ENCODE assay signal across 19 mouse cellular contexts in the genomic region with DNA sequence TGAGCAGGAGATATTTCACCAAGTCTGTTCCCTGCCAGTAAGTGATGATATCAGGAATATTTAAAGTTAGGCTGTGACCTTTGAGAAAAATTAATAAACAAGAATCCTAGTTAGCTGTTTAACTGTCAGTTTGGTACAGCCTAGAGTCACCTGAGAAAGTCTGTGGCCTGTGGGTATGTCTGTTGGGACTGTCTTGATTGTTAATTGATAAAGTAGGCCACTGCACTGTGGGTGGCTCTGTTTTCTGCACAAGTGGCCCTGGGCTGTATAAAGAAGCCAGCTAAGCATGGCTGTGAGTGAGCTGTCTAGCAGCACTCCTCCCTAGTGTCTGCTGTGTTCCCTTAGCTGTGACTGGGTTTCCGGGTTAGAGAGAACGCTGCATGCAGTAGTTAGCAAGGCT.
"Had no signal": no experiment of that assay in that cellular context is flagged by ENCODE, and none has a peak within 500 bp of the region (broad histone marks: within the 10 kb centered on the region; RNA-seq: fewer than 3 reads in every experiment).

No protein-coding gene starts in this region.

- H3K27me3 ChIP-seq: limb, embryonic 13.5 days; liver, embryonic 13.5 days; megakaryocyte, embryonic 14.5 days; stomach, embryonic 15.5 days had no signal

- ATAC-seq: intestine, postnatal 0 days had no signal

- H3K4me3 ChIP-seq: layer of hippocampus, adult 2 months; limb, embryonic 10.5 days; limb, embryonic 13.5 days; liver, embryonic 13.5 days; megakaryocyte, embryonic 14.5 days; stomach, embryonic 15.5 days had no signal

- DNase-seq: kidney, adult 2 months; kidney, postnatal 25 days; layer of hippocampus, adult 9-11 months; liver, embryonic 13.5 days; lung, adult 2 months; lung, postnatal 14 days; midbrain, embryonic 14.5 days; right cerebral cortex, postnatal 25 days; spleen, adult 18-20 months; thymus, postnatal 36 days had no signal

- H3K9ac ChIP-seq: limb, embryonic 13.5 days; liver, embryonic 13.5 days; stomach, embryonic 15.5 days had no signal

- H3K4me2 ChIP-seq: limb, embryonic 13.5 days; liver, embryonic 13.5 days; midbrain, embryonic 11.5 days; stomach, embryonic 15.5 days had no signal

- H3K4me1 ChIP-seq: liver, embryonic 13.5 days; stomach, embryonic 15.5 days had no signal

- H3K27ac ChIP-seq: kidney, postnatal 0 days; layer of hippocampus, adult 2 months; limb, embryonic 10.5 days; limb, embryonic 13.5 days; liver, embryonic 13.5 days; macrophage; stomach, embryonic 15.5 days had no signal

- H3K9me3 ChIP-seq: limb, embryonic 10.5 days; limb, embryonic 13.5 days; liver, embryonic 13.5 days; megakaryocyte, embryonic 14.5 days; stomach, embryonic 15.5 days had no signal
